Mouse (Mus musculus) neural tube, embryonic 11.5 days (tissue): ENCODE measurements around the gene Etv6. TPM values are rescaled to one million over a fixed set of nuclear protein-coding genes. Genes with fewer than 3 reads are reported as not detected.
A peak's percentile ranks its signal among the peaks of the same experiment; 100 is the strongest.

Experiments used
- ATAC-seq: fragments of 200-750 bp; cut with Nextera tagmentation; 2 replicates; pipeline ENCODE4 v1.8.0; 2017; ENCODE audit warnings: moderate number of reproducible peaks, mild to moderate bottlenecking, moderate TSS enrichment, moderate library complexity; ENCODE audit not compliant: insufficient read depth, low FRiP score, low TSS enrichment
- DNase-seq: peaks from one replicate; pipeline ENCODE4 v3.0.0-alpha.2; 2015; ENCODE audit warnings: low spot score
- H3K27ac ChIP-seq: fragments of 300-500 bp; sonication (generic); 2 replicates; pipeline ENCODE4 v1.5.1; 2014; ENCODE audit warnings: low read depth, mild to moderate bottlenecking, low read length
- H3K27me3 ChIP-seq: fragments of 300-500 bp; sonication (generic); 2 replicates; pipeline ENCODE4 v1.6.1; 2014; ENCODE audit warnings: mild to moderate bottlenecking, low read length, mixed read lengths; ENCODE audit not compliant: control insufficient read depth, insufficient read depth
- H3K36me3 ChIP-seq: fragments of 300-500 bp; sonication (generic); 2 replicates; pipeline ENCODE4 v1.6.1; 2014; ENCODE audit warnings: mild to moderate bottlenecking, low read length, moderate library complexity, mixed read lengths; ENCODE audit not compliant: control insufficient read depth, insufficient read depth
- H3K4me1 ChIP-seq: fragments of 300-500 bp; sonication (generic); 2 replicates; pipeline ENCODE4 v1.6.1; 2014; ENCODE audit warnings: low read length, mixed read lengths; ENCODE audit not compliant: control insufficient read depth, insufficient read depth
- H3K4me2 ChIP-seq: fragments of 300-500 bp; sonication (generic); 2 replicates; pipeline ENCODE4 v1.6.1; 2014; ENCODE audit warnings: low read depth, mild to moderate bottlenecking, moderate library complexity
- H3K4me3 ChIP-seq: fragments of 300-500 bp; sonication (generic); 2 replicates; pipeline ENCODE4 v1.5.1; 2014; ENCODE audit warnings: low read depth, low read length
- H3K9ac ChIP-seq: fragments of 300-500 bp; sonication (generic); 2 replicates; pipeline ENCODE4 v1.6.1; 2014; ENCODE audit warnings: mild to moderate bottlenecking, low read length
- H3K9me3 ChIP-seq: fragments of 300-500 bp; sonication (generic); 2 replicates; pipeline ENCODE4 v1.6.1; 2016; ENCODE audit warnings: low read length; ENCODE audit not compliant: control insufficient read depth
- WGBS: fragments of 180-500 bp; shearing (Covaris S2); extraction: QIAGEN DNeasy Blood & Tissue Kit; methylation state at CpG from one replicate; pipeline ENCODE4 v1.1.7; 2014; 5-methylcytosine and 5-hydroxymethylcytosine counted together
- polyA plus RNA-seq: library from polyadenylated mRNA; unstranded; fragments of >200 nt; fragmentation: Nextera tagmentation; extraction: Ambion mirVana; gene quantifications from 2 replicates; pipeline ENCODE4 v1.2.1, GENCODE M21; 2014

Gene Etv6
- polyA plus RNA-seq, 1 experiment from 2014 or later: 16.9 TPM

DNA sequence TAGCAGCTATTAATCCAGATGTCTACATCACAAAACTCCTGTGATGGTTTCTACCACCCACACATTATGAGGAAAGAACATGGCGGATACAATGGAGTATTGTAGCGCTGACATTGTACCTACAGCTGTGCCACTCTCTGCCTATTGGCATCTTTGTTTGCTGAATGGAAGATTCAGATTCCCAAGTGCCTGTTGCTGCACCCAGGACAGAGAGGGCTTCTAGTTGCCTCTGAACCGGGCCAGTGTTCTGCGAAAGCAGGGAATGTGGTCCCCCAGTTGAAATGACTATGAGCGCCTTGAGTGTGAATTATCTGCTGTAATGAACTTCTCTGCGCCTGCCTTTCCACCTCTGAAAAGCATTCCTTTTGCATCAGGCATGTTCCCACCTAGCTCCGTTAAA is 114.1 kb downstream of the Etv6 start:
- Histone ChIP-seq H3K36me3 (no peaks in the 10 kb centered on the region), H3K4me1 (peaks cover 5% of the 10 kb centered on the region; the same call in 1 of the 2 replicates), H3K4me2 (no peak overlapping the region), H3K27ac (no peak overlapping the region), H3K27me3 (no peaks in the 10 kb centered on the region), H3K9me3 (no peaks in the 10 kb centered on the region), H3K9ac (no peak overlapping the region), H3K4me3 (no peak overlapping the region)
- no peak for DNase-seq
- WGBS: 91% methylated on average over 7 of the region's 7 CpGs
- ATAC-seq: no peak

DNA sequence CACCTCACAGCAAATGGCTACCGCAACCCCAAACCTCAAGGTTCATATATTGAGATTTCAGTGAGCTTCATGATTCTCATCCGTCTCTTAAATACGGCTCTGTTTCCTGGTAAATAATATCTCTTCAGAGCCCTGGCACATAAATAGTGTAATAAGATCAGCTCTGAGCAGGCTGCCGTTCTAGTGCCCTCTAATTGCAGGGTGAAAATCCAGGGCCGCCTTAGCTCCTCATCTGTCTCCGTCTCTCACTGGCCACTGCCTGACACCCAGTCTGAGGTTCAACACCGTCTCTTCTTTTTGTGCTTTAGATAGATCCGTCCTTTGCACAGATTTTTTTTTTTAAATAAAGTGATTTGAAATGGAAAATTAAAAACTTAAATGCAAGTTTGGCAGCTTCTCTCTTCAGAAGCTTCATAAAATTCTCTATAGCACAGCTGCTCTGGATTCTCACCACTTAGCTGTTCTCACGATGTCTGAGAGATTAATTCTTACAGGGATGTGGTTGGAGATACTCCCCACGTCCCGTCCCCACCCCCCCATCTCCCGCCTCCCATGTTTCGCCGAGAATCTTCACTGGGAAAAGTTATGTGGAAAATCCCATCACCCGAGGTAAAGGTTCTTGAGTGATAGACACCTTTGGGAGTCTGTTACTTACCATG is 115.7 kb downstream of the Etv6 start:
- H3K4me1 ChIP-seq: peaks cover 13% of the 10 kb centered on the region; the same call in 1 of the 2 replicates
- ATAC-seq: no peak
- 79% methylated on average over 15 of the region's 15 CpGs for WGBS

DNA sequence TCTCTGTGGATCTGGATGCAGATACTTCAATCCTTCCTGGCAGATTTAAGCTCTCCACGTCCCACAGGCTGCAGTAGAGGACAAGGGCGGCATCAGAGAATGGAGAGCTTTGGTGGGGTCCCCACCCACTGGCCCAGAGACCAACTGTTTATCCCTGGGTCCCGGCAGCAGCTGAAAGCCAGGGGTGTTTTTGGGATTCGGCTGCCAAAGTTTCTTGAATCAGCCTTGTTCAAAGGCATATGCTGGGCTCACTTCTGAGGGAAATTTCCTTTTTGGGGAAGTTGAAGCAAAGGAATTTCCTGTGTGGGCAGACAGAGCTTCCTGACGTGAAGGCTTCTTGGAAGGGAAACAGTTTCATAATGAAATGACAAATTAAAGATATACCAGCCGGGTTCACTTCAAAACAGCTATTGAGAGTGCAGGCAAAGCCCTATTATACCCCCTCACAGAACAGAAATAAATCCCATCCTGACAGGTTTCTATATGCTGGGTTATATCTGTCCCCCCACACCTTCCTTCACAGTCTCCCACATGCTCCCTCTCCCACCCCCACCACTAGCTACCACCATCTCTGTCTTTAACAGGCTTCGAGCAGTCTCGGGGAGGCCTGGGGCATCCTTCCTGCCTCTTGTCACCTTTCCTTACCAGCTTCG is 116.5 kb downstream of the Etv6 start:
- Histone ChIP-seq H3K9ac (no peak overlapping the region), H3K36me3 (no peaks in the 10 kb centered on the region), H3K4me3 (no peak overlapping the region), H3K27me3 (no peaks in the 10 kb centered on the region), H3K9me3 (no peaks in the 10 kb centered on the region), H3K27ac (no peak overlapping the region), H3K4me2 (no peak overlapping the region), H3K4me1 (peaks cover 20% of the 10 kb centered on the region)
- 83% methylated on average over 9 of the region's 9 CpGs for WGBS
- no peak for DNase-seq
- no peak for ATAC-seq

More for the DNA sequence above, 115.7 kb downstream of the Etv6 start:
- Histone ChIP-seq H3K27me3 (no peaks in the 10 kb centered on the region), H3K4me2 (no peak overlapping the region), H3K4me3 (no peak overlapping the region), H3K36me3 (no peaks in the 10 kb centered on the region), H3K27ac (no peak overlapping the region), H3K9me3 (no peaks in the 10 kb centered on the region), H3K9ac (no peak overlapping the region)
- no peak for DNase-seq

DNA sequence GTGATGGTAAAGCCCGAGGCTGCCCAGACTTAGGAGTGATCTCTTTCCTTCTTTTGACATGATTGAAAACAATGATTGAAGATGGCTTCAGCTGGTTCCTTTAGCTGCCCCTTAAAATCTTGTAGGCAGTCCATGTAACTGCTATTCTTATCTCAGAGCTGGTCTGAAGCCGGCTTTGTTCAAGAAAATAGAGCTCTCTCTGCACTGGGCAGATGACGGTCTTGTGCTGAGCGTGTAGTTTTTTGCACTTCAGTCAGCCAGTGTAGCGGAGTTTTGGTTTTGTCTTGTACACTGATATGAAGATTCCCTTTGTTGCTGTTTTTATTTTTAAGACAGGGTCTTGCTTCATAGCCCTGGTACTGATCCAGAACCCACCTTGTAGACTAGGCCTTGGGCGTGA is 117.0 kb downstream of the Etv6 start:
- H3K4me1 ChIP-seq: peaks cover 24% of the 10 kb centered on the region
- DNase-seq: no peak
- WGBS: 86% methylated on average over 6 of the region's 6 CpGs

DNA sequence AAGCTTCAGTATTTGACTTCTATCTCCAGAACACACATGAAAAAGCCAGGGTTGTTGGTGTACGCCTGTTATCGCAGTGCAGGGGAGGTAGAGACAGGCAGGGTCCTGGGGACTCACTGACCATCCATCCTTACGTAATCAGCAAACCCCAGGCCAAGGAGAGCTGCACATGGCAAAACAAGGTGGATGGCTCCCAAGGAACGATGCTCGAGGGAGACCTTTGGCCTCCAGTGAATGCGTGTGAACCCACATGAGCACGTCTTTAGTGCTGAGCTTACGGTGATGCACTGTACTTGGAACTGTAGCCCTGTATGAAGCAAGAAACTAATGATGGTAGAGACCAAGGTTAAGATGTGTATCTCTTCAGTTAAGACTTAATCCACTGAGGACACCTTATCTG is 119.2 kb downstream of the Etv6 start:
- Histone ChIP-seq H3K9ac (no peak overlapping the region), H3K27ac (no peak overlapping the region), H3K36me3 (no peaks in the 10 kb centered on the region), H3K27me3 (no peaks in the 10 kb centered on the region), H3K9me3 (no peaks in the 10 kb centered on the region), H3K4me1 (peaks cover 19% of the 10 kb centered on the region), H3K4me2 (no peak overlapping the region), H3K4me3 (no peak overlapping the region)
- no peak for ATAC-seq
- WGBS: 89% methylated on average over 8 of the region's 8 CpGs
- DNase-seq: no peak

More for the DNA sequence above, 117.0 kb downstream of the Etv6 start:
- Histone ChIP-seq H3K9me3 (no peaks in the 10 kb centered on the region), H3K4me2 (no peak overlapping the region), H3K4me3 (no peak overlapping the region), H3K9ac (no peak overlapping the region), H3K27ac (no peak overlapping the region), H3K36me3 (no peaks in the 10 kb centered on the region), H3K27me3 (no peaks in the 10 kb centered on the region)
- no peak for ATAC-seq

DNA sequence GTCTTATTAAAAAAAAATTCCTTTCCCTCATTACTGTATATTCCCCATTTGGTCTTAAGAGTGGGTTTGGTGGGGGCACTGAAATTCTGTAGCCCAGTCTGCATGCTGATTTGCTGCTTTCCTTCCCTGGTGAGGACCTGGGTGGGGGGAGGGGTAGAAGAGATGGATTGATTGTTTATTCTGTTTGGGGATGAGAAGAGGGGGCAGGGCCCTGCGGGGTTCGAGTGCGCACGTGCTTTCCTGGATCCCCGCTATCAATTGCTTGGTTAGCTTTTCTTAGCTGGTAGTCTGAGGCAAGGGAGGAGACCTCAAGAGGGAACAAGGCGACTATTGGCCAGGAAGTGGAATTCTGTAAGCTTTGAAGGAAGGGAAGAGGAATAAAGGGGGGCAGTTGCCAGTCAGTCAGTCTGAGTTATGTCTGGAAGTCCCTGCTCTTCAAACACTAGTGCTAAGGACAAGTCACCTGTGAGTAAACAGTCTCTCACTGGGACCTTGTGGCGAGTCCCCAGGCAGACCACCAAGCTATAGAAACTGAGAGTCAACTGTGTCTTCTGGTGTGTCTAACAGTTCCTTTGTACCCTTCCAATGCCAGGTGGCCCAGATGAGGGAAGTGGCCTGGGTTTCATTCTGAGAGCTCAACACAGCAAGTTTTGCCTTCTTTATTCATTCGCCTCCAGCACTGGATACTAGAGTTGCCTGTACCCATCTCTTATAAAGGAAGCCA is 120.6 kb downstream of the Etv6 start:
- DNase-seq: no peak
- Histone ChIP-seq H3K9me3 (no peaks in the 10 kb centered on the region), H3K36me3 (no peaks in the 10 kb centered on the region), H3K27me3 (no peaks in the 10 kb centered on the region), H3K9ac (no peak overlapping the region), H3K4me1 (peaks cover 19% of the 10 kb centered on the region), H3K4me2 (no peak overlapping the region), H3K4me3 (no peak overlapping the region), H3K27ac (no peak overlapping the region)
- 28% methylated on average over 8 of the region's 8 CpGs for WGBS
- ATAC-seq: 0 out of 2 replicates have a peak, but pooled peaks have one; percentile 31

DNA sequence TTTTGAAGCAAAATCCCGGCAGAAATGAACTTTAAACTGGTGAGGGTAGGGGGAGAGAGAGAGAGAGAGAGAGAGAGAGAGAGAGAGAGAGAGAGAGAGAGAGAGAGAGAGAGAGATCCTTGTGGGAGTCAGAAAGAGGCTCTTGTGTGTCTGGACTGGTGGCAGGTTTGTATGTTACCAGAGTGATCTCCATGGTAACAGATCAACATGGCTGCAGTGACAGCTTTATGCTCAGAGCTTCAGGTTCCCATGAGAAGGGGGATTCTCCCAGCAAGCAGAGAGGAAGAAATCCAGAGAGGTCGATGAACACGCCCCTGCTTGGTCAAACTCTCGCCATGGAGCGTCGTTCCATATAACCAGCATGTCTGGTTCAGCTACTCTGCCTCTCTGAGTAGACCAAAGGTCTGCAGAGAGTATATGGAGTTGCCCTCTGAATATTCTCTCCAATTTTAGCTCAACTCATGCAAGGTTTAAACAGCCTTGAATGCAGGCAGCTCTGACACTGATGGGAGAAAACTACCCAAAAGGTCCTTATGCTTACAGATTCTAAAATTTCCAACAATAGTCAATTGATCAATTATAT is 122.1 kb downstream of the Etv6 start:
- Histone ChIP-seq H3K9ac (no peak overlapping the region), H3K36me3 (no peaks in the 10 kb centered on the region), H3K27me3 (no peaks in the 10 kb centered on the region), H3K4me2 (no peak overlapping the region), H3K9me3 (no peaks in the 10 kb centered on the region), H3K27ac (no peak overlapping the region), H3K4me3 (no peak overlapping the region), H3K4me1 (peaks cover 19% of the 10 kb centered on the region)
- 40% methylated on average over 6 of the region's 6 CpGs for WGBS
- ATAC-seq: peak; percentile 69
- no peak for DNase-seq

DNA sequence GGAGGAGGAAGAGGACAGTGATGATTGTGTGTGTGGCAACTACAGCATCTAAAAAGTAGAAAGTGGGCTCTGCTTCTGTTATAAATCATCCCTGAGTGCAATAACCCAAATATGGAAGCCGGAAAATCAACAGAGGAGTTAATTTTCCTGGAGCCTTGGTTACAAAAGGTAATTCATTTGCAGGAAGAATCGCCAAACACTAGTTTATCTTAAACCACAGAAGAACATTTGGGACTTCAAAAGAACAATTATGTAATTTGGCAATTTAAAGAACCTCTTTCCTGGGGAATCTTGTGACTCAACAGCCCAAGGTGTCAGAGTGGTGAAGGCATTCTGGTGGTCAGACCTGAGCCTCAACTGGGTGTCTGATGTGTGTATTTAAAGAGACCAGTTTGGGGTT is 122.7 kb downstream of the Etv6 start:
- Histone ChIP-seq H3K36me3 (no peaks in the 10 kb centered on the region), H3K4me1 (peaks cover 19% of the 10 kb centered on the region)

More for the DNA sequence above, 122.7 kb downstream of the Etv6 start:
- Histone ChIP-seq H3K4me2 (no peak overlapping the region), H3K27ac (no peak overlapping the region), H3K27me3 (no peaks in the 10 kb centered on the region), H3K9me3 (no peaks in the 10 kb centered on the region), H3K9ac (no peak overlapping the region), H3K4me3 (no peak overlapping the region)
- WGBS: 72% methylated on average over 2 of the region's 2 CpGs
- DNase-seq (no peak), ATAC-seq (no peak)
